Mouse (Mus musculus): ENCODE data around the gene Mbl2.

- TF ChIP-seq POLR2A (IDR thresholded peaks at IDR 0.05; ENCODE audit: extremely low read depth, insufficient read depth, low read length) (no peak), CTCF (IDR thresholded peaks at IDR 0.05; ENCODE audit: low read depth, low read length) (no peak)
Measured at GRCm38 (mm10) chr19:30205874-30206273, 26.9 kb upstream of the Mbl2 start.
